ENCODE assay signal across 8 mouse cellular contexts in genomic region chr14:34615082-34615481, GRCm38 (mm10). TPM values are rescaled to one million over a fixed set of nuclear protein-coding genes. Genes with fewer than 3 reads are reported as not detected.
A peak's percentile ranks its signal among the peaks of the same experiment; 100 is the strongest.
DNase-seq lines count a peak whose midpoint lies in the region; ATAC-seq and TF ChIP-seq lines count a peak whose summit lies in the region.

No protein-coding gene starts in this region.

- 4% methylated on average over 13 of the region's 13 CpGs for WGBS in neural tube, embryonic 11.5 days
- WGBS in hindbrain, embryonic 13.5 days = 3% methylated on average over 13 of the region's 13 CpGs
- 2% methylated on average over 13 of the region's 13 CpGs for WGBS in liver, embryonic 15.5 days (ENCODE audit: insufficient replicate concordance)
- 7% methylated on average over 13 of the region's 13 CpGs for WGBS in small intestine, adult 2 months

- intact Hi-C loops in left cerebral cortex, adult 2 months (cut with DNase I) = no loop called here

- H3K4me1 ChIP-seq in neural tube, embryonic 11.5 days (ENCODE audit: control insufficient read depth, insufficient read depth, low read length) = no peaks in the 10 kb centered on the region
- H3K4me1 ChIP-seq in hindbrain, embryonic 13.5 days (replicated peaks) = peaks cover 11% of the 10 kb centered on the region
- peaks cover 21% of the 10 kb centered on the region for H3K4me1 ChIP-seq in liver, embryonic 15.5 days (replicated peaks)
- peaks cover 4% of the 10 kb centered on the region; the same call in 1 of the 2 replicates for H3K4me1 ChIP-seq in small intestine, adult 2 months (ENCODE audit: control insufficient read depth, insufficient read depth, insufficient read length, low read length)

- H3K4me2 ChIP-seq in neural tube, embryonic 11.5 days (ENCODE audit: low read depth) = peak overlapping the region; percentile 35
- peak overlapping the region; percentile 45 for H3K4me2 ChIP-seq in hindbrain, embryonic 13.5 days
- H3K4me2 ChIP-seq in liver, embryonic 15.5 days = peak overlapping the region; percentile 65

- no peak for DNase-seq in neural tube, embryonic 11.5 days (ENCODE audit: low spot score)
- no peak for DNase-seq in neural tube, embryonic 10.5 days (ENCODE audit: extremely low spot score, low spot score)
- no peak for DNase-seq in cerebellum, postnatal 10 days
- DNase-seq in left cerebral cortex, adult 2 months (ENCODE audit: extremely low spot score in 1 of 2, low spot score in 2 of 2) = no peak
- no peak for DNase-seq in urinary bladder, postnatal 25 days (ENCODE audit: low spot score)

- H3K27ac ChIP-seq in neural tube, embryonic 11.5 days (ENCODE audit: low read depth, low read length) = no peak overlapping the region
- no peak overlapping the region for H3K27ac ChIP-seq in hindbrain, embryonic 13.5 days
- no peak overlapping the region for H3K27ac ChIP-seq in liver, embryonic 15.5 days (replicated peaks)
- H3K27ac ChIP-seq in small intestine, adult 2 months (ENCODE audit: insufficient read depth, low read depth, low read length) = no peak overlapping the region
- no peak overlapping the region for H3K27ac ChIP-seq in left cerebral cortex, adult 2 months

- H3K9ac ChIP-seq in neural tube, embryonic 11.5 days (ENCODE audit: low read length) = no peak overlapping the region
- H3K9ac ChIP-seq in hindbrain, embryonic 13.5 days = no peak overlapping the region
- H3K9ac ChIP-seq in liver, embryonic 15.5 days = no peak overlapping the region; the same call in 1 of the 2 replicates

- H3K36me3 ChIP-seq in neural tube, embryonic 11.5 days (ENCODE audit: control insufficient read depth, insufficient read depth, low read length) = no peaks in the 10 kb centered on the region
- H3K36me3 ChIP-seq in hindbrain, embryonic 13.5 days = no peaks in the 10 kb centered on the region
- H3K36me3 ChIP-seq in liver, embryonic 15.5 days (replicated peaks) = no peaks in the 10 kb centered on the region
- no peaks in the 10 kb centered on the region for H3K36me3 ChIP-seq in small intestine, adult 2 months (ENCODE audit: control insufficient read depth, insufficient read depth, low read length)

- TF ChIP-seq POLR2A in small intestine, adult 2 months (IDR thresholded peaks at IDR 0.05; ENCODE audit: low read depth, low read length) = no peak

- H3K4me3 ChIP-seq in neural tube, embryonic 11.5 days (ENCODE audit: low read depth, low read length) = no peak overlapping the region; the same call in 1 of the 2 replicates
- peak overlapping the region; percentile 16; the same call in 1 of the 2 replicates for H3K4me3 ChIP-seq in hindbrain, embryonic 13.5 days
- peak overlapping the region; percentile 43 for H3K4me3 ChIP-seq in liver, embryonic 15.5 days (replicated peaks)
- peak overlapping the region; percentile 52 for H3K4me3 ChIP-seq in small intestine, adult 2 months (ENCODE audit: low read depth, low read length)
- no peak overlapping the region for H3K4me3 ChIP-seq in left cerebral cortex, adult 2 months

- no peak for TF ChIP-seq CTCF in small intestine, adult 2 months (IDR thresholded peaks at IDR 0.05; ENCODE audit: extremely low read depth, insufficient read length, insufficient replicate concordance, low read depth, low read length)
- TF ChIP-seq CTCF in left cerebral cortex, adult 2 months (IDR thresholded peaks at IDR 0.05) = no peak

- H3K9me3 ChIP-seq in neural tube, embryonic 11.5 days (ENCODE audit: control insufficient read depth, low read length) = no peaks in the 10 kb centered on the region
- H3K9me3 ChIP-seq in hindbrain, embryonic 13.5 days = no peaks in the 10 kb centered on the region
- no peaks in the 10 kb centered on the region for H3K9me3 ChIP-seq in liver, embryonic 15.5 days (replicated peaks)

- peaks cover 13% of the 10 kb centered on the region; the same call in 1 of the 2 replicates for H3K27me3 ChIP-seq in neural tube, embryonic 11.5 days (ENCODE audit: control insufficient read depth, insufficient read depth, low read length)
- peaks cover 39% of the 10 kb centered on the region for H3K27me3 ChIP-seq in hindbrain, embryonic 13.5 days
- peaks cover 11% of the 10 kb centered on the region for H3K27me3 ChIP-seq in liver, embryonic 15.5 days
- no peaks in the 10 kb centered on the region for H3K27me3 ChIP-seq in small intestine, adult 2 months (ENCODE audit: control insufficient read depth, insufficient read depth, low read length)

- no peak for ATAC-seq in neural tube, embryonic 11.5 days (ENCODE audit: insufficient read depth, low FRiP score, low TSS enrichment)
- no peak for ATAC-seq in hindbrain, embryonic 13.5 days (ENCODE audit: low FRiP score)
- ATAC-seq in liver, embryonic 15.5 days (ENCODE audit: insufficient read depth) = peak; percentile 55; the same call in 1 of the 2 replicates

RNA-seq across cellular contexts. Expression of gene Opn4, which starts 15.1 kb away (rescaled TPM):
- polyA plus RNA-seq in neural tube, embryonic 11.5 days (2014; fragmentation: Nextera tagmentation; extraction: Ambion mirVana) = not detected in 2 replicates
- polyA plus RNA-seq in hindbrain, embryonic 13.5 days (2015; fragmentation: Nextera tagmentation; extraction: Ambion mirVana) = not detected in 2 replicates
- polyA plus RNA-seq in liver, embryonic 15.5 days (2015; fragmentation: Nextera tagmentation; extraction: Ambion mirVana) = not detected in 2 replicates
- polyA plus RNA-seq in small intestine, adult 2 months (2012; rRNA removed) = not detected in 2 replicates
- total RNA-seq in left cerebral cortex, adult 2 months (2021) = not detected

RNA-seq across cellular contexts. Expression of gene Ldb3, which starts 26.6 kb away (rescaled TPM):
- 2.4 and 2.5 TPM in 2 replicates for polyA plus RNA-seq in neural tube, embryonic 11.5 days (2014; fragmentation: Nextera tagmentation; extraction: Ambion mirVana)
- 0.50 and 0.56 TPM in 2 replicates for polyA plus RNA-seq in hindbrain, embryonic 13.5 days (2015; fragmentation: Nextera tagmentation; extraction: Ambion mirVana)
- 3.2 and 4.2 TPM in 2 replicates for polyA plus RNA-seq in liver, embryonic 15.5 days (2015; fragmentation: Nextera tagmentation; extraction: Ambion mirVana)
- polyA plus RNA-seq in small intestine, adult 2 months (2012; rRNA removed) = 29.9 and 102 TPM in 2 replicates
- total RNA-seq in left cerebral cortex, adult 2 months (2021) = 1 to 10 TPM; 2.5 to 2.6 TPM

RNA-seq across cellular contexts. Expression of gene Wapl, which starts 58.6 kb away (rescaled TPM):
- 30.8 and 31.5 TPM in 2 replicates for polyA plus RNA-seq in neural tube, embryonic 11.5 days (2014; fragmentation: Nextera tagmentation; extraction: Ambion mirVana)
- polyA plus RNA-seq in hindbrain, embryonic 13.5 days (2015; fragmentation: Nextera tagmentation; extraction: Ambion mirVana) = 19.2 and 19.4 TPM in 2 replicates
- 22.9 TPM in 2 replicates for polyA plus RNA-seq in liver, embryonic 15.5 days (2015; fragmentation: Nextera tagmentation; extraction: Ambion mirVana)
- polyA plus RNA-seq in small intestine, adult 2 months (2012; rRNA removed) = 2.1 and 6.0 TPM in 2 replicates
- 10 to 100 TPM; 46.2 to 46.4 TPM for total RNA-seq in left cerebral cortex, adult 2 months (2021)

Comparison
In these comparisons a context has a peak if more than half of its experiments do, and no peak if none do; other contexts are left out.
1. H3K4me3 ChIP-seq: peak in hindbrain, embryonic 13.5 days (single experiment), liver, embryonic 15.5 days (single experiment) and small intestine, adult 2 months (single experiment); none in neural tube, embryonic 11.5 days (single experiment) and left cerebral cortex, adult 2 months (single experiment).
2. Peak in every context shown above with its lines, with median percentiles within 50 percentile points of each other: H3K4me2 ChIP-seq.